Mouse (Mus musculus) kidney, postnatal 10 days (tissue): ENCODE data around the gene Eaf2.

Experiments used
- DNase-seq: peaks from one replicate; pipeline ENCODE4 v3.0.0; 2021; ENCODE audit warnings: mixed read lengths

Gene Eaf2

DNA sequence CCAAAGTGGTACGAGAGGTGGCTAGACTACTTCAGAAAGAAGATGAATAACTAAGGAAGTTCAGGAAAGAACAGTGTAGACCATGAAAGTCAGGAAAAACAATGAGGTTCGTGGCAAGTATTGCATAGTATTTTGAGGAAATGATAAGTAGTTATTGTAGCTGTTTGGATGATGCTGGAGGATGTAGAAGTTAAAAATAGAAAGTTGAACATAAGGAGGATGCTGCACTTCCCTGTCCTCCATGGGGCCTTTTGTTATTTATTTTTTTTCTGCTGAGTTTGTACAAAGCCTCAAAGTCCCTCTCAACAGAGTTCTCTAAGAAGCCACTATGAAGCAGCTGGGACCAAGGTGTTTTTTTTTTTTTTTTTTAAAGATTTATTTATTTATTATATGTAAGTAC lies 127.0 kb downstream of the Eaf2 start:
- no peak for DNase-seq

DNA sequence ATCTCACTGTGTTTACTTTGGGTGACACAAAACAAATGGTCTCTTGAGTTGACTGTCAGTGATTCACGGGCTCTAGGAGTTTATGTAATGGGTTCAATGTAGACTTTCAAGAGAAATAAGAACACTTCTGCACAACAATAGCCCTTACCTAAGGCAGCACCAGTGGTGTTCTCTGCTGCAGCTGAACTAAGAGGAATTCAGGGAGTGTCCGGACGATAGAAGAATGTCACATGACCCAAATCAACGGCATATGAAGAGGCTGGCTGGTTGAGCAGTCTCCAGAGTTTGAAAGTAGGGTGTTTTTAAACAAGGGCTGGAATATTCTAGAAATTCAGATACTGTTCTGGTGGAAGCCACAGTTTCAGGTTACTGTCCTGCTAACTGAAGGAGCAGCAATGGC lies 127.7 kb downstream of the Eaf2 start:
- DNase-seq: no peak

DNA sequence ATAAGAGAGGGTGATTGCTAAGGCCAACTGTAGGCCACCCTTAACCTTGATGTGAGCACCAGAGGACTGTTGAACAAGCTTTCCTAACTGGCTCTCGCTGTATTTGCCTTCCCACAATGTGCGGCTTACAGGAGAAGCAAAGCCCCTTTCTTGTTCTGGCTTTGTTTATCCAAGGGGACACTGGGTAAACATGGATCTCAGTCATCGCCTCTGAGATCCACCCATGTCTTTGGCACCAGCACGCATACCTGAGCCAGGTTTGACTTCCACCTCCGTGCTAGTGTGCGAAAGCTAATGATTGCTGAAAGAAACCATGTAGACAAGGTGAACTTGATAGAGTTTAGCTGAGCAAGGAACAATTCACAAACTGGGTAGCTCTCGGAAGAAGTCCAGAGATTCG lies 131.2 kb downstream of the Eaf2 start:
- DNase-seq: no peak
